Mouse (Mus musculus) heart, adult 2 months (tissue): ENCODE measurements around the gene Gm9887. TPM values are rescaled to one million over a fixed set of nuclear protein-coding genes. Genes with fewer than 3 reads are reported as not detected.
"Not testable (repeated sequence)": the region's sequence is repeated elsewhere in the genome, so short reads cannot be mapped to it uniquely, and the experiment has no call there.

Experiments used
- DNase-seq, 2 experiments: peaks; one replicate each; pipeline ENCODE4 v3.0.0; 2021
- H3K27ac ChIP-seq: fragments of 200-600 bp; 2 replicates; pipeline ENCODE4 v1.8.1; 2022
- H3K27me3 ChIP-seq: fragments of 200-500 bp; 2 replicates; pipeline ENCODE4 v1.6.1; 2012; ENCODE audit warnings: mild to moderate bottlenecking, low read length, inconsistent platforms, mixed read lengths; ENCODE audit not compliant: control insufficient read depth, insufficient read depth
- H3K36me3 ChIP-seq: fragments of 200-500 bp; 2 replicates; pipeline ENCODE4 v1.6.1; 2012; ENCODE audit warnings: low read length, inconsistent platforms; ENCODE audit not compliant: control insufficient read depth, insufficient read depth
- H3K4me1 ChIP-seq: fragments of 200-500 bp; 2 replicates; pipeline ENCODE4 v1.6.1; 2011; ENCODE audit warnings: low read length; ENCODE audit not compliant: control insufficient read depth, insufficient read depth
- H3K4me3 ChIP-seq: fragments of 200-600 bp; 2 replicates; pipeline ENCODE4 v1.8.1; 2022
- H3K79me2 ChIP-seq: fragments of 200-500 bp; replicated peaks from 2 replicates; pipeline ENCODE4 v1.6.1; 2012; ENCODE audit warnings: mild to moderate bottlenecking, inconsistent platforms, low read length, moderate library complexity, mixed read lengths; ENCODE audit not compliant: control insufficient read depth, insufficient read depth
- H3K9ac ChIP-seq: fragments of 200-500 bp; 2 replicates; pipeline ENCODE4 v1.6.1; 2012; ENCODE audit warnings: low read depth, mild to moderate bottlenecking, control low read depth, inconsistent platforms, low read length, mixed read lengths
- CTCF ChIP-seq: fragments of 200-600 bp; IDR thresholded peaks from 2 replicates; pipeline ENCODE4 v1.8.1; 2022; ENCODE audit warnings: antibody characterized with exemption, mild to moderate bottlenecking, moderate library complexity
- EP300 ChIP-seq: fragments of 200-500 bp; IDR thresholded peaks from 2 replicates; pipeline ENCODE4 v1.6.1; 2011; ENCODE audit warnings: low read depth, low read length, control low read depth; ENCODE audit not compliant: insufficient read depth
- POLR2A ChIP-seq: fragments of 200-500 bp; IDR thresholded peaks from 2 replicates; pipeline ENCODE4 v1.6.1; 2011; ENCODE audit warnings: mild to moderate bottlenecking, low read depth, low read length, control low read depth; ENCODE audit not compliant: insufficient read depth
- WGBS: fragments of 180-500 bp; shearing (Covaris S2); methylation state at CpG from one replicate; pipeline ENCODE4 v1.1.7; 2018; 5-methylcytosine and 5-hydroxymethylcytosine counted together
- intact Hi-C: fragments of 180-260 bp; cut with DNase I; formaldehyde crosslinking; loops from one replicate; pipeline ENCODE4 v1.15.1; 2025
- polyA plus RNA-seq: library from polyadenylated mRNA; depleted of rRNA; stranded (reverse); fragments of >200 nt; gene quantifications from 2 replicates; pipeline ENCODE4 v1.2.3, GENCODE M21; 2012
- total RNA-seq, 2 experiments: library from RNA; stranded (reverse); gene quantifications; 2 replicates each; pipeline ENCODE4 v1.2.3; 2021

The Gm9887 gene
- total and polyA plus RNA-seq, 3 experiments = 0.39 to 0.84 (median 0.80) TPM

DNA sequence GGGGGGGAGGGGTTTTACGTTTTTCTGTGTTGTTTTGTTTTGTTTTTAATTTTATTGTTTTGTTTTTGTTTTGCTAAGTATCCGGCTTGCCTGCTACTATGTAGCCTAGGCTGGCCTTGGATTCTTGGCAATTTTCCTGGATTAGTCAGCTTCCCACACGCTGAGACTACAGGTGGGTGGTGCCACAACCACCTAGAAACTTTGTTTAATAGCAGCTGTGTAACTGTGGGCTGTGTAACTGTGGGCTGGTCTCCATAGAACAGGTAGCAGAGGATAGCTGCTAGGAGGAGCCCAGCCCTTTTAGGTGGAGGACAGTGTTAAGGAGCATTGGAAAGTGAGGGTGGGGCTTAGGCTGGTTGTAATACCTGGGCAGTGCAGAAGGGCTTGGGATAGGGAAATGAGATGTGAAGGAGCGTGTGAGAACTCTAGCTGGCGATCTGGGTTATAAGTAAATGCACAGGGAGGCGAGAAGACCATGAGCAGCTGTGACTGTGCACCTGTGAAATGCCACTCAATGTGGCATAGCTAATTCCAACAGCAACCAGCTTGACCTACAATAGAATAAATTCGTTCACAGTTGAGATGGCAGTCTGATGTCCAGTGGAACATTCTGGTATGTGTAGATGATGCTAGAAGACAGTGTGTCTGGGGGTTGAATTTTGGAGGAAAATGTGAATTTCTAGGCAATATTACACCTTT is 17.9 kb upstream of the Gm9887 start:
- Histone ChIP-seq H3K4me3 (no peak overlapping the region), H3K79me2 (no peaks in the 10 kb centered on the region), H3K27ac (no peak overlapping the region), H3K27me3 (no peaks in the 10 kb centered on the region), H3K4me1 (no peaks in the 10 kb centered on the region), H3K9ac (no peak overlapping the region), H3K36me3 (no peaks in the 10 kb centered on the region)
- intact Hi-C loops = no loop called here
- WGBS = 69% methylated on average over 7 of the region's 7 CpGs
- TF ChIP-seq POLR2A = no peak
- TF ChIP-seq CTCF = no peak
- no peak for TF ChIP-seq EP300
- DNase-seq = no peak

GRCm38 (mm10) chr12:69389273-69389938 is 17.1 kb upstream of the Gm9887 start:
- H3K4me1 ChIP-seq = no peaks in the 10 kb centered on the region
- H3K27me3 ChIP-seq = no peaks in the 10 kb centered on the region
- TF ChIP-seq POLR2A (no peak), CTCF (no peak), EP300 (no peak)
- H3K79me2 ChIP-seq = no peaks in the 10 kb centered on the region
- H3K4me3 ChIP-seq = no peak overlapping the region
- no peak overlapping the region for H3K27ac ChIP-seq
- H3K36me3 ChIP-seq = no peaks in the 10 kb centered on the region
- 54% methylated on average over 7 of the region's 7 CpGs for WGBS
- H3K9ac ChIP-seq = no peak overlapping the region
- no peak for DNase-seq
- intact Hi-C loops = no loop called here

GRCm38 (mm10) chr12:69388321-69388869 is 16.1 kb upstream of the Gm9887 start:
- Histone ChIP-seq H3K27me3 (no peaks in the 10 kb centered on the region), H3K9ac (no peak overlapping the region), H3K4me1 (no peaks in the 10 kb centered on the region), H3K36me3 (no peaks in the 10 kb centered on the region), H3K4me3 (no peak overlapping the region), H3K27ac (no peak overlapping the region), H3K79me2 (no peaks in the 10 kb centered on the region)
- no peak for DNase-seq
- intact Hi-C loops = no loop called here
- 91% methylated on average over 10 of the region's 10 CpGs for WGBS
- TF ChIP-seq EP300 (no peak), POLR2A (no peak), CTCF (no peak)

GRCm38 (mm10) chr12:69386281-69386732 is 14.0 kb upstream of the Gm9887 start:
- WGBS = 64% methylated on average over 12 of the region's 12 CpGs
- H3K4me1 ChIP-seq, H3K27ac ChIP-seq, DNase-seq, H3K36me3 ChIP-seq, H3K4me3 ChIP-seq, intact Hi-C loops, H3K27me3 ChIP-seq, H3K79me2 ChIP-seq, H3K9ac ChIP-seq: not testable (repeated sequence)

DNA sequence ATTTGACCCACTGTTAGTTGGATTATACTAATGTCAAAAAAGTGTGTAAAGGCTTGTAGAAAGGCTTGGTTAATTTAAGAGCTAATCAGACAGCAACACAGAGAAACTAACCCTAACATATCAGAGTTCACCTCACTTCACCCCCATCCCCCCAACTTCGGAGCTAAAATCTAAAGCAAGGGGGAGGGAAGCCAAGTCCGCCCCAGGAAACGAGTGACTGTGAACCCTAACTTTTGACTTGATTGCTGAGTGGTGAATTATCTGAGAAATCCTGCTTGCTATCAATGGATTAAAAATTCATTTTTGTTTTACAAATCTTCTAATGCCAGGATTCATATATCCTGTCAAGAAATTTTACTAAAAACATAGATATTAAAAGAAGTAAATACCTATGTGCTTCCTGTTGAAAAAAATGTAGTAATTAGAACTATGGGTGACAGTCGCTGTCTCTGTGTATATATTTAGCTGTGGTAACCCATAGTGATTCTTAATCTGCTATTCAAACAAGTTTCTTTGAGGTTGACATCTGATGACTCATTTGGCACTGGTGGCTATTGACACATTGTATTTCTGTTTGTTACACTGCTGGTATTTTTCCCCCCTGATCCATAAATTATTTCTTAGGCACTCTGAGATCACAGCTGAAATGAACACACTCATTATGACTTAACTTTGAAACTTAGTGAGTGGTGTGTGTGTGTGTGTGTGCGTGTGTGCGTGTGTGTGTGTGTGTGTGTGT is 13.5 kb upstream of the Gm9887 start:
- 62% methylated on average over 6 of the region's 6 CpGs for WGBS
- no peak overlapping the region for H3K9ac ChIP-seq
- no peak for DNase-seq
- H3K27me3 ChIP-seq = no peaks in the 10 kb centered on the region
- no peaks in the 10 kb centered on the region for H3K4me1 ChIP-seq
- no peaks in the 10 kb centered on the region for H3K79me2 ChIP-seq
- H3K27ac ChIP-seq = no peak overlapping the region
- no peaks in the 10 kb centered on the region for H3K36me3 ChIP-seq
- no peak for TF ChIP-seq POLR2A
- no peak for TF ChIP-seq CTCF
- TF ChIP-seq EP300 = no peak
- intact Hi-C loops = no loop called here
- H3K4me3 ChIP-seq = no peak overlapping the region
